Mouse (Mus musculus) kidney, adult 2 months (tissue): ENCODE data around the gene Slc22a7. TPM values are rescaled to one million over a fixed set of nuclear protein-coding genes. Genes with fewer than 3 reads are reported as not detected.
A peak's percentile ranks its signal among the peaks of the same experiment; 100 is the strongest.

Source experiments
- DNase-seq: peaks from one replicate; pipeline ENCODE4 v3.0.0; 2021
- H3K27ac ChIP-seq: fragments of 200-500 bp; 2 replicates; pipeline ENCODE4 v1.5.1; 2012; ENCODE audit warnings: low read depth, low read length, control low read depth, inconsistent platforms; ENCODE audit not compliant: insufficient read depth
- H3K27me3 ChIP-seq: fragments of 200-500 bp; replicated peaks from 2 replicates; pipeline ENCODE4 v1.6.1; 2012; ENCODE audit warnings: mild to moderate bottlenecking, moderate library complexity, low read length, inconsistent platforms; ENCODE audit not compliant: control insufficient read depth, insufficient read depth
- H3K36me3 ChIP-seq: fragments of 200-500 bp; 2 replicates; pipeline ENCODE4 v1.6.1; 2012; ENCODE audit warnings: mild to moderate bottlenecking, moderate library complexity, low read length, inconsistent platforms; ENCODE audit not compliant: control insufficient read depth, insufficient read depth
- H3K4me1 ChIP-seq: fragments of 200-500 bp; 2 replicates; pipeline ENCODE4 v1.6.1; 2011; ENCODE audit warnings: low read length; ENCODE audit not compliant: control insufficient read depth, insufficient read depth
- H3K4me3 ChIP-seq: fragments of 200-500 bp; 2 replicates; pipeline ENCODE4 v1.5.1; 2011; ENCODE audit warnings: mild to moderate bottlenecking, low read depth, low read length, control low read depth; ENCODE audit not compliant: insufficient read depth
- CTCF ChIP-seq: fragments of 200-500 bp; conservative IDR thresholded peaks from 2 replicates; pipeline ENCODE4 v1.5.1; 2011; ENCODE audit warnings: low read depth, mild to moderate bottlenecking, control low read depth, low read length, moderate library complexity, mixed read lengths; ENCODE audit not compliant: insufficient read depth, insufficient read length
- POLR2A ChIP-seq: fragments of 200-500 bp; IDR thresholded peaks from one replicate; pipeline ENCODE4 v1.6.1; 2011; ENCODE audit warnings: low read depth, low read length, control low read depth
- WGBS: fragments of 180-500 bp; shearing (Covaris S2); methylation state at CpG from one replicate; pipeline ENCODE4 v1.1.7; 2018; 5-methylcytosine and 5-hydroxymethylcytosine counted together
- polyA plus RNA-seq: library from polyadenylated mRNA; depleted of rRNA; stranded (reverse); fragments of >200 nt; gene quantifications from 2 replicates; pipeline ENCODE4 v1.2.3, GENCODE M21; 2012; rRNA removed

The Slc22a7 gene
- polyA plus RNA-seq, 1 experiment: 164 TPM

GRCm38 (mm10) chr17:46408478-46408877, 29.8 kb downstream of the Slc22a7 start:
- Histone ChIP-seq H3K27me3 (no peaks in the 10 kb centered on the region), H3K36me3 (peaks cover 22% of the 10 kb centered on the region), H3K27ac (no peak overlapping the region), H3K4me3 (no peak overlapping the region), H3K4me1 (no peaks in the 10 kb centered on the region)
- TF ChIP-seq CTCF (peak; percentile 48), POLR2A (no peak)
- 21% methylated on average over 3 of the region's 3 CpGs for WGBS
- no peak for DNase-seq

DNA sequence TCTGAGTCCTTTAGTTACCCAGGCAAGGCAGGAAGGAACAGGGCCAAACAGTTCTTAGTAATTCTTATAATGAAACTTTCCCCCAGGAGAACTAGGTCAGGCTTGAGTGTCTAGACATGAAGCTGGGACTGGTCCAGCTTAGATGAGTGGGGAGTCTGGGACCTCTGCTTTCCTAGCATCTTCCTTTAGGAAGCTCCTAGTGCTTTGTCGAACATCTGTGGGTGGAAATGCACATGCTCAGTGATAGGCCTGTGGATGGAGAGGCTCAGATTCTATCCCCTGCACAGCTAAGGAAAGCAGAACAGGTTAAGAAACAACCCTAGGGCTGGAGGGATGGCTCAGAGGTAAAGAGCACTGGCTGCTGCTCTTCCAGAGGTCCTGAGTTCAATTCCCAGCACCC, 43.6 kb downstream of the Slc22a7 start:
- H3K27ac ChIP-seq: no peak overlapping the region
- WGBS: 70% methylated on average over 1 of the region's 1 CpGs

DNA sequence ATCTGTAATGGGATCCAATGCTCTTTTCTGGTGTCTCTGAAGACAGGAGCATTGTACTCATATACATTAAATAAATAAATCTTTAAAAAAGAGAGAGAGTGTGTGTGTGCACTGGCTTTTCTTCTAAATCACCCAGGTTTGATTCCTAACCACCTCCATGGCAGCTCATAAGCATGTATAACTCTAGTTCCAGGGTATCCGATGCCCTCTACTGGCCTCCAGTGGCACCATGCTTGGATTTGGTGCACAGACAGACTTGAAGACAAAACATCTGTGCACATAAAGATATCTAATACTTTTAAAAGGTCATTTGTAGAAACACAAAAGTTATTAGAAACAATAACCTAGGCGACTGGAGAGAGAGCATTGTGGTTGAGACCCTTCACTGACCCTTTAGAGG, 45.2 kb downstream of the Slc22a7 start:
- 34% methylated on average over 2 of the region's 2 CpGs for WGBS
- H3K36me3 ChIP-seq: peaks cover 4% of the 10 kb centered on the region
- no peak overlapping the region for H3K27ac ChIP-seq
- H3K4me3 ChIP-seq: no peak overlapping the region
- no peaks in the 10 kb centered on the region for H3K4me1 ChIP-seq
- TF ChIP-seq POLR2A (no peak), CTCF (peak; percentile 84)
- peak; percentile 61 for DNase-seq
- H3K27me3 ChIP-seq: no peaks in the 10 kb centered on the region

More for the DNA sequence above, 43.6 kb downstream of the Slc22a7 start:
- TF ChIP-seq POLR2A: no peak
- no peak for TF ChIP-seq CTCF
- no peaks in the 10 kb centered on the region for H3K27me3 ChIP-seq
- DNase-seq: no peak
- no peaks in the 10 kb centered on the region for H3K4me1 ChIP-seq
- H3K36me3 ChIP-seq: peaks cover 4% of the 10 kb centered on the region
- H3K4me3 ChIP-seq: no peak overlapping the region

- Histone ChIP-seq H3K36me3 (no peaks in the 10 kb centered on the region; the same call in 1 of the 2 replicates), H3K27ac (no peak overlapping the region), H3K4me1 (peaks cover 9% of the 10 kb centered on the region; the same call in 1 of the 2 replicates), H3K4me3 (no peak overlapping the region), H3K27me3 (no peaks in the 10 kb centered on the region)
- WGBS: 47% methylated on average over 3 of the region's 3 CpGs
- no peak for DNase-seq
- no peak for TF ChIP-seq CTCF
- no peak for TF ChIP-seq POLR2A
Observed at GRCm38 (mm10) chr17:46388200-46388599, 50.1 kb downstream of the Slc22a7 start.

DNA sequence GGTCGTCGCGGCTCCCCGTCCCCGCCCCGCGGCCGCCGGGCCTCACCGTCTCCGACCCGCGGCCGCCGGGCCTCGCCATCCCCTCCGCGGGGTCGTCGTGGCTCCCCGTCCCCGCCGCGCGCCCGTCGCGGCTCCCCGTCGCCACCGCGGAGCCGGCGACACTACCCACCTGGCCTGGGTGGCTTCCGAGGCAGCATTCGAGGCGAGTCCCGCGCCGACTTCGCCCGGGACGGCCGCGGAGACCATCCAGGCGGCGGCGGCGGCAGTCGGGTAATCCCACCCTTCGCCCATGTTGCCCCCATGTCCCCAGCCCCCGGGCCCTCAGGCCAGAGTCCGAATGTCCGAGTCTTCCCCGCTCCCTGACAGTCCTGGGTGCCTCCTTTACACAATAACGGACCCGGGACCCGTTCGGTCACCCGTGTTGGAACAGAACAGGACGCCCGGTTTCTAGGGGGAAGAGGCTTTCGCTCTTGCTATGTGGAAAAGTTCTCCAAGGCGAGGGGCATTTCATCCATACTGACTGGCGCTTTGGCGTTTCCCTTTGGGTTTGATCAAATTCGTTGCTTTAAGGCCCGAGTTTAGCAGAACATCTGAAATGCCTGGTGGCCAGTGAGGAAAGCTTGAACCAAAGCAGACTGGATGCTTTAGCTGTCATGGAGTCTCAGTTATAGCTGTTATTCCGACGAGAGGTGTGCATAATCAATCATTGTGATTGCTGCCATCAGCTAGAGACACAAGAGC, 54.0 kb downstream of the Slc22a7 start:
- peak overlapping the region; percentile 89 for H3K4me3 ChIP-seq
- DNase-seq: peak; percentile 46
- TF ChIP-seq POLR2A (no peak), CTCF (no peak)
- peak overlapping the region; percentile 56; the same call in 1 of the 2 replicates for H3K27ac ChIP-seq
- H3K4me1 ChIP-seq: peaks cover 9% of the 10 kb centered on the region; the same call in 1 of the 2 replicates
- WGBS: under 1% methylated on average over 68 of the region's 70 CpGs
- H3K27me3 ChIP-seq: no peaks in the 10 kb centered on the region
- no peaks in the 10 kb centered on the region for H3K36me3 ChIP-seq

DNA sequence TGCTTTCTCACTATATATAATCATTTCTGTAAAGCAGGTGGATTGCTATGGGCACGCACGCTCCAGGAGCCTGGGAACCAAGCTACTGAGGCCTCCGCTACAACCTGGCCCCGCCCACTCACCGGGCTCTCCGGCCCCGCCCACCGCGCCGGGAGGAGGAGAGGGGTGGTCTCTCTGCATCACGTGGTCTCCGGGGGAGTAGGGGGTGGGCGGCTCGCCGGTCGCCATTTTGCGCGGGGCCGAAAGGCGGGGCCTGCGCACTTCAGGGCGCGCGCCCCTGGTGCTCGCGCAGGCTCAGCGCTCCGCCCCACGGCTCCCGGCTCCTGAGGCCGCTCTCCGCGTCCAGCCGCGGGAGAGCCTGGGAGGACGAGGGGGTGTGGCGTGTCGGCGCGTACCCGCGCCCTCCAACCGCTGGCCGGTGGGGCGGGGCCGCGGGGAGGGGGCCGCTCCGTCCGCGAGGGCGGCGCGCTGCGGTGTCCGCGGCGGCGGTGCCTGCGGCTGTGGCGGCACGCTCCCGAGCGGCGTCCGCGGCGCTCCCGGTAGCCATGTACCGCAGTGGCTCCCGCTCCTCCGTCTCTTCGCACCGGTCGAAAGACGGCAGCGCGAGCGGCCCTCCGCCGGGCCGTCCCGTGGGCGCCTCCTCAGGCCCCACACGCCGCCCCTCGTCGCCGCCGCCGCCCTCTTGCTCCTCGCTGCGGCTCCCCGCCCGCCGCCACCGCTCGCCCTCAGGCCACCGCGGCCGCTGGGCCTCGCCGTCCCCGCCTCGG, 54.8 kb downstream of the Slc22a7 start, which contains the start of gene Zfp318:
Zfp318 (plus strand) TSS at position 438 of the 767 bp plus-strand sequence.
- peak within 1 kb of the TSS; percentile 64 for H3K27ac ChIP-seq
- DNase-seq: peak; percentile 98
- TF ChIP-seq CTCF (no peak), POLR2A (peak; percentile 30)

More for the DNA sequence above, 54.8 kb downstream of the Slc22a7 start, which contains the start of gene Zfp318:
- Histone ChIP-seq H3K36me3 (no peaks in the 10 kb centered on the region), H3K27me3 (no peaks in the 10 kb centered on the region), H3K4me1 (peaks cover 9% of the 10 kb centered on the region; the same call in 1 of the 2 replicates), H3K4me3 (peak within 1 kb of the TSS; percentile 89)
- 1% methylated on average over 85 of the region's 105 CpGs for WGBS

Other genes starting within 250 kb of the Slc22a7 start
- gene Polh, start 235.8 kb downstream of the Slc22a7 start, polyA plus RNA-seq: 3.8 and 4.0 TPM in 2 replicates
- 18.5 and 20.5 TPM in 2 replicates for gene Xpo5, start 235.7 kb downstream of the Slc22a7 start, polyA plus RNA-seq
- 63.0 and 70.7 TPM in 2 replicates for gene Polr1c, start 190.4 kb downstream of the Slc22a7 start, polyA plus RNA-seq
- gene Yipf3, start 190.4 kb downstream of the Slc22a7 start, polyA plus RNA-seq: 246 and 292 TPM in 2 replicates
- gene Lrrc73, start 184.9 kb downstream of the Slc22a7 start, polyA plus RNA-seq: 1.1 and 1.4 TPM in 2 replicates
- 23.1 and 29.7 TPM in 2 replicates for gene Tjap1, start 155.4 kb downstream of the Slc22a7 start, polyA plus RNA-seq
- gene Dlk2, start 141.0 kb downstream of the Slc22a7 start, polyA plus RNA-seq: 0.61 and 1.1 TPM in 2 replicates
- 16.8 and 27.8 TPM in 2 replicates for gene Abcc10, start 110.1 kb downstream of the Slc22a7 start, polyA plus RNA-seq
- 11.8 and 14.3 TPM in 2 replicates for gene Zfp318, start 54.7 kb downstream of the Slc22a7 start, polyA plus RNA-seq
- gene Crip3, start 9.5 kb downstream of the Slc22a7 start, polyA plus RNA-seq: 2.9 and 3.7 TPM in 2 replicates
- gene Ttbk1, start 49.2 kb upstream of the Slc22a7 start, polyA plus RNA-seq: 1.4 and 1.6 TPM in 2 replicates
- 20.7 and 22.8 TPM in 2 replicates for gene Dnph1, start 58.3 kb upstream of the Slc22a7 start, polyA plus RNA-seq
- gene Cul9, start 107.9 kb upstream of the Slc22a7 start, polyA plus RNA-seq: 27.0 and 32.4 TPM in 2 replicates
- 67.0 and 86.3 TPM in 2 replicates for gene Srf, start 117.7 kb upstream of the Slc22a7 start, polyA plus RNA-seq
- 8.1 and 9.4 TPM in 2 replicates for gene Ptk7, start 191.0 kb upstream of the Slc22a7 start, polyA plus RNA-seq
- gene Klc4, start 207.6 kb upstream of the Slc22a7 start, polyA plus RNA-seq: 60.7 and 62.8 TPM in 2 replicates
- 116 and 134 TPM in 2 replicates for gene Mrpl2, start 207.8 kb upstream of the Slc22a7 start, polyA plus RNA-seq
- 30.2 and 34.0 TPM in 2 replicates for gene Cul7, start 211.9 kb upstream of the Slc22a7 start, polyA plus RNA-seq
- gene Rrp36, start 235.9 kb upstream of the Slc22a7 start, polyA plus RNA-seq: 37.1 and 41.1 TPM in 2 replicates
- 89.2 and 99.3 TPM in 2 replicates for gene Mea1, start 240.3 kb upstream of the Slc22a7 start, polyA plus RNA-seq
- gene Klhdc3, start 242.5 kb upstream of the Slc22a7 start, polyA plus RNA-seq: 88.6 and 90.6 TPM in 2 replicates